Mouse (Mus musculus) spleen, adult 2 months (tissue): ENCODE results near the gene Yes1. TPM values are rescaled to one million over a fixed set of nuclear protein-coding genes. Genes with fewer than 3 reads are reported as not detected.
"Not testable (repeated sequence)": the region's sequence is repeated elsewhere in the genome, so short reads cannot be mapped to it uniquely, and the experiment has no call there.

Experiments used
- DNase-seq, 2 experiments: peaks; one replicate each; pipeline versions ENCODE4 v3.0.0 to v3.0.0-alpha.2; 2012 to 2021; ENCODE audit warnings: low spot score in 2 of 2, low read depth in 1 of 2
- H3K27ac ChIP-seq: fragments of 200-500 bp; 2 replicates; pipeline ENCODE4 v1.5.1; 2012; ENCODE audit warnings: low read length, inconsistent platforms; ENCODE audit not compliant: insufficient read depth
- H3K27me3 ChIP-seq: fragments of 200-500 bp; 2 replicates; pipeline ENCODE4 v1.6.1; 2012; ENCODE audit warnings: mild to moderate bottlenecking, moderate library complexity, low read length, inconsistent platforms; ENCODE audit not compliant: control insufficient read depth, insufficient read depth
- H3K36me3 ChIP-seq: fragments of 200-500 bp; 2 replicates; pipeline ENCODE4 v1.6.1; 2012; ENCODE audit warnings: mild to moderate bottlenecking, low read length, inconsistent platforms; ENCODE audit not compliant: control insufficient read depth, insufficient read depth
- H3K4me1 ChIP-seq: fragments of 200-500 bp; 2 replicates; pipeline ENCODE4 v1.6.1; 2011; ENCODE audit warnings: inconsistent platforms; ENCODE audit not compliant: control insufficient read depth, insufficient read depth, insufficient read length
- H3K4me3 ChIP-seq: fragments of 200-500 bp; 2 replicates; pipeline ENCODE4 v1.5.1; 2011; ENCODE audit warnings: mild to moderate bottlenecking, inconsistent platforms; ENCODE audit not compliant: insufficient read depth, insufficient read length; ENCODE audit errors: extremely low read depth
- CTCF ChIP-seq: fragments of 200-500 bp; IDR thresholded peaks from 2 replicates; pipeline ENCODE4 v1.5.1; 2011; ENCODE audit warnings: mild to moderate bottlenecking, inconsistent platforms; ENCODE audit not compliant: insufficient read depth, insufficient read length, insufficient replicate concordance; ENCODE audit errors: extremely low read depth
- POLR2A ChIP-seq: fragments of 200-500 bp; IDR thresholded peaks from 2 replicates; pipeline ENCODE4 v1.6.1; 2011; ENCODE audit warnings: low read depth, low read length, inconsistent platforms
- WGBS: fragments of 180-500 bp; shearing (Covaris S2); methylation state at CpG from one replicate; pipeline ENCODE4 v1.1.7; 2018; 5-methylcytosine and 5-hydroxymethylcytosine counted together
- polyA plus RNA-seq: library from polyadenylated mRNA; depleted of rRNA; stranded (reverse); fragments of >200 nt; gene quantifications from 2 replicates; pipeline ENCODE4 v1.2.3, GENCODE M21; 2012

Gene Yes1
- polyA plus RNA-seq, 1 experiment: 0.55 TPM

- WGBS: 3% methylated on average over 2 of the region's 2 CpGs
- no peak for DNase-seq
- Histone ChIP-seq H3K4me3 (no peak overlapping the region), H3K27me3 (peaks cover 12% of the 10 kb centered on the region), H3K4me1 (peaks cover 6% of the 10 kb centered on the region), H3K27ac (no peak overlapping the region), H3K36me3 (no peaks in the 10 kb centered on the region)
- no peak for TF ChIP-seq POLR2A
- TF ChIP-seq CTCF: no peak
These were observed 3.1 kb upstream of the Yes1 start for GRCm38 (mm10) chr5:32607776-32608355.

- Histone ChIP-seq H3K27me3 (peaks cover 12% of the 10 kb centered on the region), H3K36me3 (no peaks in the 10 kb centered on the region), H3K4me1 (peaks cover 6% of the 10 kb centered on the region), H3K4me3 (no peak overlapping the region), H3K27ac (no peak overlapping the region)
- 84% methylated on average over 4 of the region's 4 CpGs for WGBS
- DNase-seq: no peak
- TF ChIP-seq POLR2A (no peak), CTCF (no peak)
These were observed 2.5 kb upstream of the Yes1 start for GRCm38 (mm10) chr5:32608516-32608915.

- Histone ChIP-seq H3K4me1 (peaks cover 6% of the 10 kb centered on the region), H3K27ac (peak overlapping the region; percentile 6; the same call in 1 of the 2 replicates), H3K27me3 (peaks cover 12% of the 10 kb centered on the region), H3K4me3 (peak overlapping the region; percentile 71), H3K36me3 (no peaks in the 10 kb centered on the region)
- TF ChIP-seq POLR2A: no peak
- no peak for TF ChIP-seq CTCF
- 10% methylated on average over 21 of the region's 21 CpGs for WGBS
- DNase-seq: peak; percentile 17 to 23
These were observed 739 bp upstream of the Yes1 start for GRCm38 (mm10) chr5:32610064-32610800.

- under 1% methylated on average over 54 of the region's 54 CpGs for WGBS
- H3K27ac ChIP-seq: peak overlapping the region; percentile 41; the same call in 1 of the 2 replicates
- H3K4me1 ChIP-seq: peaks cover 6% of the 10 kb centered on the region
- H3K4me3 ChIP-seq: peak overlapping the region; percentile 71
- H3K36me3 ChIP-seq: no peaks in the 10 kb centered on the region
- peak in 1 of 2 experiments; percentile 5 for DNase-seq
- peaks cover 12% of the 10 kb centered on the region for H3K27me3 ChIP-seq
- no peak for TF ChIP-seq POLR2A
- no peak for TF ChIP-seq CTCF
These were observed 480 bp downstream of the Yes1 start for GRCm38 (mm10) chr5:32611341-32611961.

GRCm38 (mm10) chr5:32614291-32614690 lies 3.3 kb downstream of the Yes1 start:
- WGBS: 90% methylated on average over 2 of the region's 2 CpGs
- H3K4me3 ChIP-seq: no peak overlapping the region
- TF ChIP-seq CTCF (no peak), POLR2A (no peak)
- H3K4me1 ChIP-seq: peaks cover 6% of the 10 kb centered on the region
- peaks cover 12% of the 10 kb centered on the region for H3K27me3 ChIP-seq
- DNase-seq: no peak
- H3K27ac ChIP-seq: no peak overlapping the region
- H3K36me3 ChIP-seq: no peaks in the 10 kb centered on the region

- Histone ChIP-seq H3K27ac (no peak overlapping the region), H3K27me3 (peaks cover 12% of the 10 kb centered on the region), H3K4me3 (no peak overlapping the region), H3K4me1 (peaks cover 6% of the 10 kb centered on the region), H3K36me3 (no peaks in the 10 kb centered on the region)
- DNase-seq: no peak
- TF ChIP-seq CTCF (no peak), POLR2A (no peak)
- 78% methylated on average over 4 of the region's 4 CpGs for WGBS
These were observed 3.7 kb downstream of the Yes1 start for GRCm38 (mm10) chr5:32614691-32615090.

- 91% methylated on average over 7 of the region's 7 CpGs for WGBS
- H3K36me3 ChIP-seq, H3K27ac ChIP-seq, H3K4me1 ChIP-seq, H3K4me3 ChIP-seq, DNase-seq, H3K27me3 ChIP-seq: not testable (repeated sequence)
These were observed 5.5 kb downstream of the Yes1 start for GRCm38 (mm10) chr5:32616489-32616888.
